Mouse (Mus musculus) limb, embryonic 13.5 days (tissue): Measurements from ENCODE around the gene Paxbp1. TPM values are rescaled to one million over a fixed set of nuclear protein-coding genes. Genes with fewer than 3 reads are reported as not detected.

Source experiments
- ATAC-seq: fragments of 200-750 bp; cut with Nextera tagmentation; 2 replicates; pipeline ENCODE4 v1.8.0; 2017; ENCODE audit warnings: low read depth, moderate number of reproducible peaks, moderate TSS enrichment; ENCODE audit not compliant: low FRiP score
- H3K27ac ChIP-seq: fragments of 300-500 bp; sonication (generic); 2 replicates; pipeline ENCODE4 v1.5.1; 2015; ENCODE audit warnings: inconsistent platforms, mild to moderate bottlenecking, moderate library complexity
- H3K27me3 ChIP-seq: fragments of 300-500 bp; sonication (generic); 2 replicates; pipeline ENCODE4 v1.6.1; 2015; ENCODE audit warnings: mild to moderate bottlenecking, inconsistent platforms
- H3K36me3 ChIP-seq: fragments of 300-500 bp; sonication (generic); 2 replicates; pipeline ENCODE4 v1.6.1; 2015; ENCODE audit warnings: inconsistent platforms, mild to moderate bottlenecking, moderate library complexity
- H3K4me1 ChIP-seq: fragments of 300-500 bp; sonication (generic); 2 replicates; pipeline ENCODE4 v1.6.1; 2015; ENCODE audit warnings: inconsistent platforms
- H3K4me2 ChIP-seq: fragments of 300-500 bp; sonication (generic); replicated peaks from 2 replicates; pipeline ENCODE4 v1.6.1; 2015; ENCODE audit warnings: inconsistent platforms, mild to moderate bottlenecking, moderate library complexity
- H3K4me3 ChIP-seq: fragments of 300-500 bp; sonication (generic); 2 replicates; pipeline ENCODE4 v1.5.1; 2015; ENCODE audit warnings: moderate library complexity, mild to moderate bottlenecking, inconsistent platforms
- H3K9ac ChIP-seq: fragments of 300-500 bp; sonication (generic); 2 replicates; pipeline ENCODE4 v1.6.1; 2015; ENCODE audit warnings: mild to moderate bottlenecking, inconsistent platforms
- H3K9me3 ChIP-seq: fragments of 300-500 bp; sonication (generic); 2 replicates; pipeline ENCODE4 v1.6.1; 2016; ENCODE audit warnings: inconsistent platforms
- WGBS: fragments of 180-500 bp; shearing (Covaris S2); methylation state at CpG from one replicate; pipeline ENCODE4 v1.1.7; 2015; 5-methylcytosine and 5-hydroxymethylcytosine counted together
- polyA plus RNA-seq: library from polyadenylated mRNA; unstranded; fragments of >200 nt; fragmentation: Nextera tagmentation; extraction: Ambion mirVana; gene quantifications from 2 replicates; pipeline ENCODE4 v1.2.1, GENCODE M21; 2015

Gene Paxbp1
- polyA plus RNA-seq, 1 experiment from 2014 or later: 72.3 TPM

- Histone ChIP-seq H3K9ac (no peak overlapping the region), H3K27ac (no peak overlapping the region), H3K36me3 (peaks cover 15% of the 10 kb centered on the region), H3K27me3 (no peaks in the 10 kb centered on the region), H3K9me3 (no peaks in the 10 kb centered on the region), H3K4me1 (no peaks in the 10 kb centered on the region), H3K4me3 (no peak overlapping the region), H3K4me2 (no peak overlapping the region)
- ATAC-seq: no peak
- WGBS: 85% methylated on average over 8 of the region's 8 CpGs
Observed at GRCm38 (mm10) chr16:90988039-90988438, 56.3 kb downstream of the Paxbp1 start.

GRCm38 (mm10) chr16:90971004-90971403 lies 73.3 kb downstream of the Paxbp1 start:
- no peak for ATAC-seq
- no peak overlapping the region for H3K27ac ChIP-seq

GRCm38 (mm10) chr16:90966241-90966640 lies 78.1 kb downstream of the Paxbp1 start:
- H3K9me3 ChIP-seq: no peaks in the 10 kb centered on the region
- peaks cover 35% of the 10 kb centered on the region for H3K36me3 ChIP-seq
- ATAC-seq: no peak
- WGBS: 87% methylated on average over 4 of the region's 4 CpGs
- H3K4me2 ChIP-seq: no peak overlapping the region
- no peaks in the 10 kb centered on the region for H3K4me1 ChIP-seq
- H3K4me3 ChIP-seq: no peak overlapping the region
- no peaks in the 10 kb centered on the region for H3K27me3 ChIP-seq
- no peak overlapping the region for H3K9ac ChIP-seq
- H3K27ac ChIP-seq: no peak overlapping the region

More at GRCm38 (mm10) chr16:90971004-90971403, 73.3 kb downstream of the Paxbp1 start:
- no peak overlapping the region for H3K4me2 ChIP-seq
- H3K36me3 ChIP-seq: peaks cover 29% of the 10 kb centered on the region
- H3K4me3 ChIP-seq: no peak overlapping the region
- H3K27me3 ChIP-seq: no peaks in the 10 kb centered on the region
- H3K9me3 ChIP-seq: no peaks in the 10 kb centered on the region
- no peaks in the 10 kb centered on the region for H3K4me1 ChIP-seq
- WGBS: 86% methylated on average over 6 of the region's 6 CpGs
- H3K9ac ChIP-seq: no peak overlapping the region

GRCm38 (mm10) chr16:90964302-90964701 lies 80.0 kb downstream of the Paxbp1 start:
- Histone ChIP-seq H3K4me2 (no peak overlapping the region), H3K27me3 (no peaks in the 10 kb centered on the region), H3K9me3 (no peaks in the 10 kb centered on the region), H3K27ac (no peak overlapping the region), H3K4me1 (no peaks in the 10 kb centered on the region), H3K36me3 (peaks cover 30% of the 10 kb centered on the region), H3K9ac (no peak overlapping the region), H3K4me3 (no peak overlapping the region)
- WGBS: 90% methylated on average over 10 of the region's 10 CpGs
- no peak for ATAC-seq

Other genes with a start within 250 kb of the Paxbp1 start
- gene Urb1, start 234.1 kb downstream of the Paxbp1 start, polyA plus RNA-seq: 9.4 and 11.8 TPM in 2 replicates
- 1.5 and 2.6 TPM in 2 replicates for gene Eva1c, start 217.8 kb downstream of the Paxbp1 start, polyA plus RNA-seq
- 35.2 and 37.0 TPM in 2 replicates for gene Cfap298, start 109.4 kb downstream of the Paxbp1 start, polyA plus RNA-seq
- 8.4 and 11.0 TPM in 2 replicates for gene Synj1, start 33.2 kb downstream of the Paxbp1 start, polyA plus RNA-seq
- gene 4932438H23Rik, start 50.6 kb upstream of the Paxbp1 start, polyA plus RNA-seq: 0.11 and 0.55 TPM in 2 replicates
- not detected in 2 replicates for gene Olig2, start 180.9 kb upstream of the Paxbp1 start, polyA plus RNA-seq
- gene Olig1, start 225.2 kb upstream of the Paxbp1 start, polyA plus RNA-seq: 0.09 and 0.22 TPM in 2 replicates